Mouse (Mus musculus): ENCODE measurements at regions not wholly inside any gene's neighbourhood (a gene's known extent, or its start where the extent isn't known, plus 50 kb on each side); places are given as distances from the start of the nearest gene placed in this dataset.

DNA sequence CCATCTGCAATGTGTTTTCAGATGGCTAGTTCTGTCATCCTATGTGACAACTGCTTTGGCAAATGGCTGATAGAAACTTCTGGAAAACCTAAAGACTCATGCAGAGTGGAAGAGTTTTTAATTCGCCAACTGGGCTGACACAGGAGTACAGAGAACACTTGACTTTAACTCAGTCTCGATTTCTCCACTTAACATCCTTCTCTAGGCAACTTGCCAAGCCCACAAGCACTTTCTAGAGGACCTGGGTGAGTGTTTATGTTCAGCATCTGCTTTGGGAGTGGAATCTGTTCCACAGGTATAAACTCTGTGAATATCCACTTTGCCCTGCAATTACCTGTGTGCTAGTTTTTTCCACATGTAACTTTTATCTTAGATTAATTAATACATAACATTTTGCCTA lies 85.1 kb upstream of the Prep start:
- TF ChIP-seq CTCF (IDR thresholded peaks at IDR 0.05; ENCODE audit: control insufficient read depth, insufficient read depth, insufficient replicate concordance, low read depth, low read length) = no peak
- no peak for TF ChIP-seq POLR2A (IDR thresholded peaks at IDR 0.05; ENCODE audit: control insufficient read depth, low read depth, low read length)

Data from testis, adult 2 months (tissue).